Mouse (Mus musculus): Measurements from ENCODE around the gene Cd19.
"Not testable (repeated sequence)": the region's sequence is repeated elsewhere in the genome, so short reads cannot be mapped to it uniquely, and the experiment has no call there.

Cd19 gene

GRCm38 (mm10) chr7:126434726-126435125, 20.0 kb upstream of the Cd19 start:
- no peak for DNase-seq

DNA sequence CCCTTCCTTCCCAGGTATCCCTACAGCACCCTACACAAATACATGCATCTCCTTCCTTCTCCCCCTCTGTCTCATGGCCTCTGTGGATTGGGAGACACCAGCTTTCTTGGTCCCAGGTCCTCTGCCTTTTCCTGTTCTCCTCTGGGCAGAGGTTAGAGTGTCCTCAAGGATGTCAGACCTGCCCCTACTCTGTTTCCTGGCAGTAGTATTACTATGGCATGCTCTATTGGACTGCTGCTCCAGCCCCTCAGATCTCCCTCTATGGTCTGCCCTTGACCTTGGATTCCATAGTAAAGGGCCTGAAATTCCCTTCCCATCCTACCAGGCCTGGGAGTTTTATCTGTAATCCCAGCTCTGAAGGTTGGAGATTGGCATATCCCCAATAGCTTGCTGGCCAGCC, 15.5 kb upstream of the Cd19 start:
- DNase-seq, result no peak

DNA sequence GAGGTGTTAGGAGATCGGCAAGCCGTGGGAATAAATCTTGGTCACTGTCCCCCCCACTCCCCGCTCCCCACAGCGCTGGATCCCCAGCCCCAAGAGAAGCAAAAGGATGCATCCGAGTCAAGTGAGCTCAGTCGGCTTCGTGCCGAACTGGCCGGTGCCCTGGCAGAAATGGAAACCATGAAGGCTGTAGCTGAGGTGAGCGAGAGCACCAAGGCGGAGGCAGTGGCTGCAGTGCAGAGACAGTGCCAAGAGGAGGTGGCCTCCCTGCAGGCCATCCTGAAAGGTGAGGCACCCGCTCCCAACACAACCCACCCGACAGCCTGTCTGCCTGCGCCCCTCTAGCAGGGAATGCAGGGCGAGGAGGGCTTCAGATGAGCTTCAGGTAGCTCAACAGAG, 14.8 kb upstream of the Cd19 start:
- DNase-seq, result no peak

DNA sequence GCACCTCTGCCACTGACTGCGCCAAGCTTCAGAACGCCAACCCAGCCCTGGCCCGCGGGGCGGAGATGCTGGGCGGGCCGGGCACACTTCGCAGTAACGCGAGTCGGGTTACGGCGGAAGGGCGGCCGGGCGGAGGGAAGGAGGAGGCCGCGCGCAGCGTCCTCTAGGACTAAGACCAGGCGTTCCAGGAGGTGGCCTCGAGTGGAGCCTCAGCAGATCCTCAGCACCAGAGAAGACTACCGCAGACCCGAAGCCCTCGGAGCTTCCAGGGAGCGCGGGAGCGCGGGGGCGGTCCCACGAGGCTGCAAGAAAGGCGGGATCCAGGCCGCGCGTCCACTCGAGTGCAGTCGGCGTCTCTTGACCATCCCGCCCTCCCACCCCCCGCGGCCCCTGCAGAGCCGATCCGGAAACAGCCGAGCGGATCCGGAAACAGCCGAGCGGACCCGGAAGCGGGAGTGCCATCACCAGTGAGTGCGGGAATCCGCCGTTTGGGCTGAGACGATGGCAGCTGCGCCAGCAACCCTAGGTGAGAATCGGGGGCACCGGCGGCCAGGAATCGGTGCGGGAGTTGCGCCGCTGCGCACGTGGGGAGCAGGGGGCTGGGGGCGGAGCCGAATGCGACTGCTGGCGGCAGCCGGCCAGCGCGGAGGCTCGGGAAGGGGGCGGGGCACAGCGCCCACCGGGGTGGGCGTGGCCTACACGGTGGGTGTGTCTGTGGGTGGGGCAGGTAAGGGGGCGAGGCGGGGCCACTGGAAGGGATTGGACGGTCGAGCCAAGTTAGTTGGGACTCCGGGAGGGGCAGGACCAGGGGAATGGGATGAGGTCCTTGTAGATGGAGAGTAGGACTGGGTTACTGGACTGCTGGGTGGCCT, 14.2 kb upstream of the Cd19 start, which contains the start of gene Rabep2:
Gene Rabep2 (plus strand): TSS at position 129 of the 872 bp plus-strand sequence.
- peak; percentile 81 to 87 for DNase-seq

DNA sequence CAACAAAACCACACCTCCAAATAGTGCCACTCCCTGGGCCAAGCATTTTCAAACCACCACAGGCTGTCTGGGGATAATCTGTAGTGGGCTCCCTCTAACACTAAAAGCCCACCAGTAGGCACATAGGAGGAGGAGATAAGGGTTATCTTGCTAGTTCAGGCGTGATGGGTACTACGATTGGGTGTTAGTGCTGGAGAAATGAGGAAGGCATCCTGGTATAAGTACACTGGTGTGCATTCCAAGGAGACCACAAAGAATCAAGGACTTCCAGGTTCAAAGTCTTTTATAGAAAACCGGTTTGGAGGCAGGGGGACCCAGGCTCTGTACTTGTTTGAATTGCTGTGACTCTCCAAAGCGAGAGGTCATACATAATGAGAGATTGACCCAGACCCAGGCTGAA, 13.5 kb upstream of the Cd19 start:
- no peak for DNase-seq

- DNase-seq, result no peak
These were observed 12.7 kb upstream of the Cd19 start for GRCm38 (mm10) chr7:126427323-126427860.

GRCm38 (mm10) chr7:126424161-126424560, 9.5 kb upstream of the Cd19 start:
- DNase-seq, result no peak

GRCm38 (mm10) chr7:126421756-126422155, 7.1 kb upstream of the Cd19 start:
- no peak for DNase-seq

- DNase-seq, result no peak
These were observed 3.8 kb upstream of the Cd19 start for GRCm38 (mm10) chr7:126418496-126418895.

DNA sequence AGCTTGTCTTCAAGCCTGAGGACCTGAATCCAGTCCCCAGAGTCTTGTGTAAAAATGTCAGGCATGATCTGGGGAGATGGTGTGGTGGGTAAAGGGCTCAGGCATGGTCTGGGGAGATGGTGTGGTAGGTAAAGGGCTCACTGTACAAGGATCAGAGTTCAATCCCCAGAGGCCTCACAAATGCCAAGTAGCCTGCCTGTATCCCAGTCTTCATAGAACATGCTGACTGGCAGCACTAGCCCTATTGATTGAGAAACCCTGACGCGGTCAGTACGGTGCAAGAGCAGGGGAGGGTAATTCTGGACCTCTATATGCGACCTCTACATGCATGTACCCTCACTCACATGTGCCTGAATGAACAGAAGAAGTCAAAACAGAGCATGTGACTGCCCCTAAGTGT, 2.9 kb upstream of the Cd19 start:
- DNase-seq, result no peak

DNA sequence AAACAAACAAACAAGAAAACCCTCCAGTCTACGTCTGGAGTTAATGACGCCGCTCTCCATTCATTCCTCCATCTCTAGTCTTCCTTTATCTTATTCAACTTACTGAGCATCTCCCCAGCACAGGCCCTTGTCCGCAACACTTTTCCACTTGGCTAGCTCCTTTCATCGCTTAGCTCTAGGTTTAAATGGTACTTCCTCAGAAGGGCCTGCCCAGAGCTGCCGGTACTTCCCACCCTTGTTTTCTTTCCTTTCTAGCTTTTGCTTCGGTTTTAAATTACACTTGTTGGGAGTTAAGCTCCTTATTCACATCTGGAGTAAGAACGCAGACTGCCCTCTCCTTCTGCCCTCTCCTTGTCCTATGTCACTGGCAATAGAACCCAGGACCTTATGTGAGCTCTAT, 2.4 kb upstream of the Cd19 start:
- DNase-seq, result no peak

GRCm38 (mm10) chr7:126416615-126417014, 1.9 kb upstream of the Cd19 start:
- peak in 1 of 2 experiments; percentile 37 for DNase-seq

DNA sequence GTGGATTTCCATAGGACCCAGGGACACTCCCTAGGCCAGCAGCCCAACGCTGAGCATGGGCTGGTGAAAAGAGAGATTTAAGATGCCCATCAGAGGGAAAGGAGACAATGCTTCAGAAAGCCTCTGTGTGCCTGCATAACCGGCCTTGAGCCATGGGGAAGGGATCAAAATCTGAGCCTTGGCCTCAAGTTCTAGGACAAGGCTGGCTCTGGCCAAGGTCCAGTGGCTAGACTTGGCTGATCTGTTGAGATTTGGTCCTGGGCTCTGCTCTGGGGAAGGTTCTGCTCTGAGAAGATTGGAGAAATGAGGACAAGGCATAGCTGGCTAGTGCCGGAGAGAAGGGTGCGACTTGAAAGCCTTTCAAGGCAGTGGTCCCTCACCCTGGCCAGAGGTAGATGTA, 3.6 kb downstream of the Cd19 start:
- no peak for DNase-seq

DNA sequence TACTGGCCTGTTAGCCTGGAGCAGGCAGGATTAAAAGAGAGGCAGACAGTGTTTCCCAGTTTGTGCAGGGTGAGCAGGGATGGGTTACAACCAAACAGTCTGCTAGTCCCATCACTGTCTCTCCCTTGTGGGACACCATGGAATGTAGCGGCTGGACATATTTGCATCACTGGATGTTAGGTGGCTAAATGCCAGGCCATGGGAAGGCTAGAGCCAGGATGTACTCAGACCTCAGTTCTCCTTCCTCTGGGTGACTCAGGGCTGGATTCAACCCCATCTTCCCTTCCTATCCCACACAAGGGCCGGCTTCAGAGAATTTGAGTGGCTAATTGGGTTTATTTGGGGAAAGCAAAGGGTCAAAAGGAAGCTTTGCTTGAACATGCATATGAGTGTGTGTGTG, 6.0 kb downstream of the Cd19 start:
- no peak for DNase-seq

DNA sequence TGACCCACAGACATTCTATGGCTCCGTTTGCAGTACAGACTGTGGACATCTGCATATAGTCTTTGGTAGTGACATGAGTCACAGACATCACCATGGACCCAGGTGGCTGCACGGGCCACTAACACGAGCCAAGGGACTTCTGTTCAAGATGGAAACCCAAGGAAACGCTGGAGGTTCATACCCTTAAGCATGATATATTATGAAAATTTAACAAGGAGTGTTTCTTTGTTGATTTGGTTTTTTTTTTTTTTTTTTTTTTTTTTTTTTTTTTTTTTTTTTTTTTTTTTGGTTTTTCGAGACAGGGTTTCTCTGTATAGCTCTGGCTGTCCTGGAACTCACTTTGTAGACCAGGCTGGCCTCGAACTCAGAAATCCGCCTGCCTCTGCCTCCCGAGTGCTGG, 12.2 kb downstream of the Cd19 start:
- DNase-seq, result not testable (repeated sequence)

DNA sequence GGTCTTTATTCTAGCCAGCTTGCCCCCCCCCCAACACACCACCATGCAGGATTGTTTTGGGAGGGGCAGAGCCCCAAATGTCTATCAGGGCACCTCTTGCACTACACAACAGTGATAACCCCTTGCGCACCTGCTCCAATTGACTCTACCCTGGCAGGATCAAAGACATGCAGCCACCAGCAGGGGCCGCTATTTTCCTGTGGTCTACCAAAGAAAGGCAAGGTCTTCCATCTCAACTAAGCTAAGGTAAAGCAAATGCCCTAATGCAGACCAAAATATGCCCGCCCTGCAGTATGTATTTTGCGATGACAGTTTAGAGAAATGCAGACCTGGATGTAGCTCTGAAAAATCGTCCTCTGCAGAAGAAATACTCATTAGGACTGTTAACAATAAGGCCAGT, 15.1 kb downstream of the Cd19 start:
- peak; percentile 68 to 77 for DNase-seq

DNA sequence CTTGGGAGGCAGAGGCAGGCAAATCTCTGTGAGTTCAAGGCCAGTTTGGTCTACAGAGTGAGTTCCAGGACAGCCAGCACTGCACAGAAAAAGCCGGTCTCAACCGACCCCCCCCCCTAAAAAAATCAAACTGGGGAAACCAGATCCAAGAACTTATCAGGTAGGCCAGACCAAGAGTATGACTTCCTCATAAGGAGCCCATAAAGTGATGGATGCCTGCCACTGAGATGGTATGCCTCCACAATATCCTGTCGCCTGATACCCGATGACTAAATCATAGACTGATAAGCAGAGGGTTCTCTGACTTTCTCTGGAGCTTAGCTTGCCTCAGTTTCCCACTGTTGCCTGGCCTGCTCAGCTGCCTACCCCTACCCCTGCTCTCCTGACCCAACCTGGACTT, 16.9 kb downstream of the Cd19 start:
- DNase-seq, result no peak

GRCm38 (mm10) chr7:126397221-126397620, 17.5 kb downstream of the Cd19 start:
- no peak for DNase-seq

GRCm38 (mm10) chr7:126396298-126397119, 18.2 kb downstream of the Cd19 start, which contains the start of gene Nfatc2ip:
Gene Nfatc2ip (minus strand): TSS chr7:126396737.
- DNase-seq, result peak; percentile 86 to 93

- DNase-seq, result not testable (repeated sequence)
These were observed 22.4 kb downstream of the Cd19 start for GRCm38 (mm10) chr7:126392086-126392884.

DNA sequence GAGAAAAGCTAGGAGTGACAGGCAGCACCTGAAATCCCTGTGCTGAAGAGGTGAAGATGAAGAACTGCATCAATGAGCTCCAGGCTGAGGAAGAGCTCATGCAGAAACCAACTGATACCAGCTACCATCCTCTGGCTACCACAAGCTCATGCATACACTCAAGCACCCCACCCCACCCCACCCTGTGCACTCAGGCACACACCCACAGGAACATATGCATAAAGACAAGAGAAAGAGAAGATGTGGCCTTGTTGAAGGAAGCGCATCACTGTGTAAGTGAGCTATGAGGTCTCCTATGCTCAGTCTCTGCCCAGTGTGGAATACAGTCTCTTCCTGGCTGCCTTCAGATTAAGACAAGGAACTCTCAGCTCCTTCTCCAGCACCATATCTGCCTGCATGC, 26.5 kb downstream of the Cd19 start:
- no peak for DNase-seq

GRCm38 (mm10) chr7:126383565-126383964, 31.1 kb downstream of the Cd19 start:
- DNase-seq, result no peak
